Mouse (Mus musculus): ENCODE results near the gene Brox. TPM values are rescaled to one million over a fixed set of nuclear protein-coding genes. Genes with fewer than 3 reads are reported as not detected.
"Not testable (repeated sequence)": the region's sequence is repeated elsewhere in the genome, so short reads cannot be mapped to it uniquely, and the experiment has no call there.

Gene Brox
- 34.8 and 35.5 TPM in 2 replicates for polyA plus RNA-seq (2016; fragmentation: Nextera tagmentation; extraction: Ambion mirVana)

GRCm38 (mm10) chr1:183296877-183297383 lies at the start of gene Brox:
Gene Brox (minus strand): TSS chr1:183297269.
- H3K9me3 ChIP-seq = no peaks in the 10 kb centered on the region
- peak within 1 kb of the TSS; percentile 83 for H3K27ac ChIP-seq (replicated peaks)
- DNase-seq (ENCODE audit: low spot score) = peak; percentile 95
- 0 out of 2 replicates have a peak, but pooled peaks cover 4% of the 10 kb centered on the region for H3K4me1 ChIP-seq
- H3K36me3 ChIP-seq (replicated peaks) = peaks cover 22% of the 10 kb centered on the region
- no peaks in the 10 kb centered on the region for H3K27me3 ChIP-seq (replicated peaks; ENCODE audit: low read depth, poor library complexity, severe bottlenecking)
- WGBS = 0% methylated on average over 39 of the region's 39 CpGs
- H3K4me3 ChIP-seq = peak within 1 kb of the TSS; percentile 62

- 8% methylated on average over 10 of the region's 10 CpGs for WGBS
- DNase-seq (ENCODE audit: low spot score) = no peak
- Histone ChIP-seq H3K9me3 (no peaks in the 10 kb centered on the region), H3K27me3 (replicated peaks; ENCODE audit: low read depth, poor library complexity, severe bottlenecking) (no peaks in the 10 kb centered on the region), H3K27ac (replicated peaks) (peak overlapping the region; percentile 81), H3K4me1 (peaks cover 17% of the 10 kb centered on the region), H3K36me3 (replicated peaks) (peaks cover 57% of the 10 kb centered on the region), H3K4me3 (peak overlapping the region; percentile 98)
These were observed 48.7 kb upstream of the Brox start for GRCm38 (mm10) chr1:183345817-183346195.

GRCm38 (mm10) chr1:183344886-183345816 lies 48.1 kb upstream of the Brox start:
- Histone ChIP-seq H3K36me3 (replicated peaks) (peaks cover 57% of the 10 kb centered on the region), H3K27ac (replicated peaks) (peak overlapping the region; percentile 81), H3K27me3 (replicated peaks; ENCODE audit: low read depth, poor library complexity, severe bottlenecking) (no peaks in the 10 kb centered on the region), H3K4me1 (peaks cover 17% of the 10 kb centered on the region), H3K9me3 (no peaks in the 10 kb centered on the region), H3K4me3 (peak overlapping the region; percentile 98)
- peak; percentile 90 for DNase-seq (ENCODE audit: low spot score)
- WGBS = under 1% methylated on average over 72 of the region's 72 CpGs

GRCm38 (mm10) chr1:183342902-183343301 lies 45.8 kb upstream of the Brox start:
- not testable (repeated sequence) for H3K27me3 ChIP-seq (replicated peaks; ENCODE audit: low read depth, poor library complexity, severe bottlenecking); H3K4me3 ChIP-seq; H3K27ac ChIP-seq (replicated peaks); DNase-seq (ENCODE audit: low spot score); H3K9me3 ChIP-seq
- WGBS = 93% methylated on average over 1 of the region's 1 CpGs
- Histone ChIP-seq H3K36me3 (replicated peaks) (peaks cover 61% of the 10 kb centered on the region), H3K4me1 (peaks cover 17% of the 10 kb centered on the region)

DNA sequence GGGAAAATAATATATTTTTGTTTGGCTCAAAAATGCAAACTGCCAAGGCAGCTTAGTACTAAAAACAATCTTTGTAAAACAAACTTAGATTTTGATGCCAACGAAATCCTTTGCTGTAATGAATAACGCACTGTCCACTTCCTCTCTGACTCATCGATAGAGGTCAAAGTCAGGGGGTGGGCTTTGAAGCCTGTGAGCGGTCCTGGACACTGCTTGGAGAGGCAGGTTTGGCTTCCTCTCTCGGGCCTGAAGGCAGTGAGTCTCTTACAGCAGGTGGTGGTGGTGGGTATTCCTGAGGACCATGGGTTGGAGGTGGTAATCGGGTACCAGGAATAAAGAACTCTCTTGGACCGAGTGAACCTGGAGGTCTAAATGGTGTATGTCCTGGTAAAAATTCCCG lies 30.1 kb upstream of the Brox start:
- peaks cover 3% of the 10 kb centered on the region; the same call in 1 of the 2 replicates for H3K9me3 ChIP-seq
- 93% methylated on average over 8 of the region's 8 CpGs for WGBS
- H3K36me3 ChIP-seq (replicated peaks) = peaks cover 99% of the 10 kb centered on the region

GRCm38 (mm10) chr1:183324433-183324832 lies 27.4 kb upstream of the Brox start:
- 94% methylated on average over 6 of the region's 6 CpGs for WGBS
- no peak for DNase-seq (ENCODE audit: low spot score)
- H3K27ac ChIP-seq (replicated peaks) = no peak overlapping the region
- peaks cover 3% of the 10 kb centered on the region; the same call in 1 of the 2 replicates for H3K9me3 ChIP-seq
- no peaks in the 10 kb centered on the region for H3K27me3 ChIP-seq (replicated peaks; ENCODE audit: low read depth, poor library complexity, severe bottlenecking)
- H3K36me3 ChIP-seq (replicated peaks) = peaks cover 95% of the 10 kb centered on the region
- no peaks in the 10 kb centered on the region for H3K4me1 ChIP-seq
- H3K4me3 ChIP-seq = no peak overlapping the region

More for the DNA sequence above, 30.1 kb upstream of the Brox start:
- Histone ChIP-seq H3K27ac (replicated peaks) (no peak overlapping the region), H3K4me1 (no peaks in the 10 kb centered on the region), H3K27me3 (replicated peaks; ENCODE audit: low read depth, poor library complexity, severe bottlenecking) (no peaks in the 10 kb centered on the region), H3K4me3 (no peak overlapping the region)
- no peak for DNase-seq (ENCODE audit: low spot score)

GRCm38 (mm10) chr1:183323923-183324322 lies 26.9 kb upstream of the Brox start:
- H3K4me1 ChIP-seq = no peaks in the 10 kb centered on the region
- no peaks in the 10 kb centered on the region for H3K27me3 ChIP-seq (replicated peaks; ENCODE audit: low read depth, poor library complexity, severe bottlenecking)
- H3K4me3 ChIP-seq = no peak overlapping the region
- peaks cover 95% of the 10 kb centered on the region for H3K36me3 ChIP-seq (replicated peaks)
- H3K27ac ChIP-seq (replicated peaks) = no peak overlapping the region
- DNase-seq (ENCODE audit: low spot score) = no peak
- WGBS = 95% methylated on average over 2 of the region's 2 CpGs
- H3K9me3 ChIP-seq = peaks cover 3% of the 10 kb centered on the region; the same call in 1 of the 2 replicates

DNA sequence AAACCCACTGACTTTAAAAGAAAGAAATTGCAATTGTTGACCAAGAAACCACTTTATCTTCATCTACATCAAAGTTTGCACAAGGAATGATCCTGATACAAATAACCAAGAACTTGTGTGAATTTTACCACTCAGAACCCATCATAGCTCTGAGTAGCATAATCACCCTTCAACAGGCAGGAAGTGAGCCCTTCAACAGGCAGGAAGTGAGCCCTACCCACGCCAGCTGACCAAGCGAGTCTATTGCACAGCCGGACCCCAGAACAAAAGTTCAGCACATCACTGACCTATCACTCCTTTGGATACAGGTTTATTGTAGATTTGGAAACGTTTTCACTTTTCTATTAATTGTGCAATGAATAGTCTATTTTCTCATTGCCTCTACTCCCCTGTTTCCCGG lies 25.4 kb upstream of the Brox start:
- H3K9me3 ChIP-seq; H3K4me3 ChIP-seq; H3K4me1 ChIP-seq; H3K27me3 ChIP-seq (replicated peaks; ENCODE audit: low read depth, poor library complexity, severe bottlenecking); DNase-seq (ENCODE audit: low spot score); H3K27ac ChIP-seq (replicated peaks): not testable (repeated sequence)
- WGBS = 91% methylated on average over 5 of the region's 5 CpGs
- H3K36me3 ChIP-seq (replicated peaks) = peaks cover 94% of the 10 kb centered on the region

GRCm38 (mm10) chr1:183320708-183321107 lies 23.6 kb upstream of the Brox start:
- H3K27ac ChIP-seq (replicated peaks) = no peak overlapping the region
- 85% methylated on average over 3 of the region's 3 CpGs for WGBS
- no peaks in the 10 kb centered on the region for H3K4me1 ChIP-seq
- peaks cover 94% of the 10 kb centered on the region for H3K36me3 ChIP-seq (replicated peaks)
- H3K4me3 ChIP-seq = no peak overlapping the region
- H3K27me3 ChIP-seq (replicated peaks; ENCODE audit: low read depth, poor library complexity, severe bottlenecking) = no peaks in the 10 kb centered on the region
- peaks cover 3% of the 10 kb centered on the region; the same call in 1 of the 2 replicates for H3K9me3 ChIP-seq
- DNase-seq (ENCODE audit: low spot score) = no peak

DNA sequence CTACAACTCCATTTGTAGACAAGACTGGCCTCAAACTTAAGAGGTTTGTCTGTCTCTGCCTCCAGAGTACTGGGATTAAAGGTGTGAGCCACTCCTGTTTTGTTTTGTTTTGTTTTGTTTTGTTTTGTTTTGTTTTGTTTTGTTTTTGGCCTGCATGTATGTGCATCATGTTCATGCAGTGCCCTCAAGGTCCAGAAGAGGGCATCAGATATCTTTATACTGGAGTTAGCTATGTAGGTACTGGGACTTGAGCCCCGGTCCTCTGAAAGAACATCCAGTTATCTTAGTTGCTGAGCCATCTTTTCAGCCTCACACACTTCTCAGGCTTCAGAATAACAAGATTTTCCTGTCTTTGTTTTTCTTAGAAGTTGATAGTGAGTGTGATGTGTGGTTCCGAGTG lies 18.7 kb upstream of the Brox start:
- Histone ChIP-seq H3K27ac (replicated peaks) (no peak overlapping the region), H3K4me1 (no peaks in the 10 kb centered on the region), H3K4me3 (no peak overlapping the region), H3K9me3 (no peaks in the 10 kb centered on the region), H3K27me3 (replicated peaks; ENCODE audit: low read depth, poor library complexity, severe bottlenecking) (no peaks in the 10 kb centered on the region), H3K36me3 (replicated peaks) (peaks cover 83% of the 10 kb centered on the region)
- no peak for DNase-seq (ENCODE audit: low spot score)
- WGBS = 90% methylated on average over 2 of the region's 2 CpGs

GRCm38 (mm10) chr1:183312076-183312475 lies 15.0 kb upstream of the Brox start:
- peaks cover 80% of the 10 kb centered on the region for H3K36me3 ChIP-seq (replicated peaks)
- H3K27me3 ChIP-seq (replicated peaks; ENCODE audit: low read depth, poor library complexity, severe bottlenecking) = no peaks in the 10 kb centered on the region
- DNase-seq (ENCODE audit: low spot score) = no peak
- H3K27ac ChIP-seq (replicated peaks) = no peak overlapping the region
- H3K4me3 ChIP-seq = no peak overlapping the region
- H3K4me1 ChIP-seq = no peaks in the 10 kb centered on the region
- 92% methylated on average over 2 of the region's 2 CpGs for WGBS
- no peaks in the 10 kb centered on the region for H3K9me3 ChIP-seq

DNA sequence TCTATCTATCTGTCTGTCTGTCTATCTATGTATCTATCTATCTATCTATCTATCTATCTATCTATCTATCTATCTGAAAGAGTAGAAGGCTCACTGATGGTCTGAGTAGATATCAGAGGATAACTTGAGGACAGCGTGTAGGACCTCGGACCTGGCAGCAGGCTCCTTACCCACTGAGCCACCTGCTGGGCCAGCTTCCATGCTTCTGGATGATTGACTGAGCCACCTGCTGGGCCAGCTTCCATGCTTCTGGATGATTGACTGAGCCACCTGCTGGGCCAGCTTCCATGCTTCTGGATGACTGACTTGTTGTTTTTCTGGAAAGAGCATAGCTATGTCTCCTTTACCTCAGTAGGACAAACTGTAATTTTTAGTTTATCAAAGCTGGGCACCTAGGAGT lies 12.5 kb upstream of the Brox start:
- H3K27me3 ChIP-seq (replicated peaks; ENCODE audit: low read depth, poor library complexity, severe bottlenecking); DNase-seq (ENCODE audit: low spot score); H3K4me3 ChIP-seq; H3K4me1 ChIP-seq; H3K9me3 ChIP-seq; H3K27ac ChIP-seq (replicated peaks): not testable (repeated sequence)
- H3K36me3 ChIP-seq (replicated peaks) = peaks cover 66% of the 10 kb centered on the region
- 86% methylated on average over 2 of the region's 2 CpGs for WGBS

DNA sequence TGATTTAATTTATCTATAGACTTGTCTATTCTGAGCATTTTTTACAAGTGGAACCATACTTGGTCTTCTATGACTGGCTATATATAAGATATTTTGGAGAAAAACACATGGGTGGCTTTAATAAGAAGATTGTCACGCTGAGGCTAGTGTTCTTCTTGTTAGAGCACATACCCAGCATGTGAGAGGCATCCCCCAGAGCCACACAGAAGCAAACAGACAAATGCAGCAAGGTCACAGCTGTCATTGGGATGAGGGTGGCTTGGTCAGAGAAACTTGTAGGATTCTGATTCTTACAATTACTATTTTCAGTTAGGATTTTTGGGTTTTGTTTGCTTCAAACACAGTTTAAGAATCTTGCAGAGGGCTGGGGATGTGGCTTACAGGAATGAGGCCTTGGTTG lies 11.4 kb upstream of the Brox start:
- no peaks in the 10 kb centered on the region for H3K27me3 ChIP-seq (replicated peaks; ENCODE audit: low read depth, poor library complexity, severe bottlenecking)
- peaks cover 55% of the 10 kb centered on the region for H3K36me3 ChIP-seq (replicated peaks)
- H3K4me1 ChIP-seq = no peaks in the 10 kb centered on the region
- 89% methylated on average over 1 of the region's 1 CpGs for WGBS
- no peaks in the 10 kb centered on the region for H3K9me3 ChIP-seq
- DNase-seq (ENCODE audit: low spot score) = no peak
- no peak overlapping the region for H3K27ac ChIP-seq (replicated peaks)
- no peak overlapping the region for H3K4me3 ChIP-seq
